Mouse (Mus musculus) gastrocnemius, adult 2 months (tissue): ENCODE results near the gene Gm1604a. TPM values are rescaled to one million over a fixed set of nuclear protein-coding genes. Genes with fewer than 3 reads are reported as not detected.
"Not testable (repeated sequence)": the region's sequence is repeated elsewhere in the genome, so short reads cannot be mapped to it uniquely, and the experiment has no call there.

Experiments
- DNase-seq: peaks from one replicate; pipeline ENCODE4 v3.0.0; 2022
- H3K27ac ChIP-seq: fragments of 200-600 bp; 2 replicates; pipeline ENCODE4 v1.8.1; 2022; ENCODE audit warnings: mild to moderate bottlenecking
- H3K4me3 ChIP-seq: fragments of 200-600 bp; 2 replicates; pipeline ENCODE4 v1.8.1; 2022; ENCODE audit warnings: mild to moderate bottlenecking, moderate library complexity
- intact Hi-C: fragments of 180-260 bp; cut with DNase I; formaldehyde crosslinking; loops from one replicate; pipeline ENCODE4 v1.15.1; 2025
- total RNA-seq, 2 experiments: library from RNA; stranded (reverse); gene quantifications; 2 replicates each; pipeline ENCODE4 v1.2.3; 2021

Gm1604a gene
- total RNA-seq, 2 experiments from 2014 or later = not detected

- intact Hi-C loops, H3K27ac ChIP-seq, DNase-seq, H3K4me3 ChIP-seq: not testable (repeated sequence)
Observed at GRCm38 (mm10) chr17:7126475-7126874, 101.1 kb downstream of the Gm1604a start.

DNA sequence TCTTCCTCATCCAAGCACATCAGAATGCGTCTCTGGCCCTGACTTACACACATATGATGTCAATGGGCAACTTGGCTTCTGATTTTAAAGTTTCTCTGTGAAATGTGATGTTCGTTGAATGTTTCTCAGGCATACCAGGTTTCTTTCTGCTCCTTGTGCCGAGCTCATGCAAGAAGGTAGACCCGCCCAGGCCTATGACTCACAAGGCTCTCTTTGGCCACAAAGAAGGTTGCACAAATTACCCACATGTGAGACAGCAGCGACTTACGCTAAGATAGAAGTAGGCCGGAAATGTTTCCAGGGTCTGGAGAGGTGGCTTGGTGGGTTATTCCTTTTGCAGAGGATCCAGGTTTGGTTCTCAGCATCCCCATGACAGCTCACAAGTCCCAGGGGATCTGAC lies 108.6 kb downstream of the Gm1604a start:
- DNase-seq, H3K27ac ChIP-seq, H3K4me3 ChIP-seq, intact Hi-C loops: not testable (repeated sequence)

GRCm38 (mm10) chr17:7135277-7135676 lies 109.9 kb downstream of the Gm1604a start:
- H3K4me3 ChIP-seq, intact Hi-C loops: not testable (repeated sequence)

More at GRCm38 (mm10) chr17:7135277-7135676, 109.9 kb downstream of the Gm1604a start:
- DNase-seq, H3K27ac ChIP-seq: not testable (repeated sequence)

Other genes starting within 250 kb of the Gm1604a start
- gene Ezr, start 242.8 kb upstream of the Gm1604a start, total RNA-seq = 1 to 10 TPM; 1.5 to 1.9 TPM
- 10 to 100 TPM; 20.3 to 26.5 TPM for gene Rsph3b, start 76.9 kb upstream of the Gm1604a start, total RNA-seq
- 10 to 100 TPM; 11.7 to 16.2 TPM for gene Tagap1, start 64.4 kb upstream of the Gm1604a start, total RNA-seq
- 100 to 1,000 TPM; 100 to 123 TPM for gene Rnaset2b, start 54.9 kb upstream of the Gm1604a start, total RNA-seq
- gene Gm49721, start 46.7 kb upstream of the Gm1604a start, total RNA-seq = under 1 TPM in 1 of 2 experiments, not detected in 1; 0.59 TPM
- gene Rps6ka2, start 144.5 kb downstream of the Gm1604a start, total RNA-seq = 100 to 1,000 TPM in 1 of 2 experiments, 10 to 100 TPM in 1; 86.7 to 120 TPM